9 mouse cellular contexts compared by ENCODE assay signal in the genomic region with DNA sequence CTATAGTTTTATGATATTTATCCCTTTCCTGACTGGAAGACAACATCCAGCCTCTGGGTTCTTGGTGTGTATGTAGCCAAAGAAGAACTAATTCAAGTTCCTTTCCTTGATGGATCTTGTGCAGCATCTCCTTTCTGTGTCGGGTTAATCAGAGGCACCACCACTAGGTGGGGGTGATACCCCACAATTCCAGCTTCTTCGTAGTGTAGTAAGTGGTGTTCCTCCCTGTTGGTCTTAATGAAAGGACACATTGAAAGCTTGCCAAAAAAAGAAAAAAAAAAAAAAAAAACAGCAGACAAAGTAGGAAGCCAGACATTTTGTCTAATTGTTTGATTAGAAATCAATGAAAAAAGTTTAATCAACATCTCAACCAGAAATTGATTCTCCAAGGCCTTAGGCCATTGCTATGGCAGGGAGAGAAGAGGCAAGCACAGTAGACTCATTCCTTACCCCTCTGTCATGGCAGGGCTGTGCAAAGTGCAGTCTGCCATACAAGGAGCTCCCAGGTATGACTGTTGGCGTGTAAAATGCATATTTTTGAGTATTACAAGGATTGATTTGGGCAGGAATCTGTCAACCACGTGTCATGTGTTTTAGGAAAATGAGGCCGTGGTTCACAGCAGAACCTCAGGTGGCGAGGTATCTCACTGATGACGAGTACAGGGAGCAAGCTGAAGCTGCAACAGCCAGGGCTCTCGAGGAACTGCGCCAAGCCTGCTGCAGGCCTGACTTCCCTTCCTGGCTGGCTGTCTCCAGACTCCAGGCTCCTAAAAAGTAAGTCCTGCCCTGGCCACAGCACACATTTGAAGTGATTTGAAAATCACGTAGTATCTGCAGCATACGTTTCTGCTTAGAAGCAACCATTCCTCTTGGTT. TPM values are rescaled to one million over a fixed set of nuclear protein-coding genes. Genes with fewer than 3 reads are reported as not detected.
DNase-seq lines count a peak whose midpoint lies in the region; ATAC-seq and TF ChIP-seq lines count a peak whose summit lies in the region.
"Had no signal": no experiment of that assay in that cellular context is flagged by ENCODE, and none has a peak within 500 bp of the region (broad histone marks: within the 10 kb centered on the region; RNA-seq: fewer than 3 reads in every experiment).

No protein-coding gene starts in this region.

- H3K36me3 ChIP-seq in embryonic facial prominence, embryonic 13.5 days: peaks cover 24% of the 10 kb centered on the region
- H3K36me3 ChIP-seq in heart, postnatal 0 days (replicated peaks; ENCODE audit: control insufficient read depth, insufficient read depth, low read length): peaks cover 29% of the 10 kb centered on the region
- peaks cover 29% of the 10 kb centered on the region for H3K36me3 ChIP-seq in neural tube, embryonic 15.5 days

- ATAC-seq in CD4-positive, CD25-positive, alpha-beta regulatory T cell, adult 4 months: peak; percentile 82
- ATAC-seq in embryonic facial prominence, embryonic 13.5 days (ENCODE audit: insufficient number of reproducible peaks, insufficient read depth, low FRiP score, low TSS enrichment, low read depth): no peak
- peak; percentile 78 for ATAC-seq in heart, postnatal 0 days (ENCODE audit: insufficient read depth, low read depth)
- peak; percentile 88; the same call in 1 of the 2 replicates for ATAC-seq in neural tube, embryonic 15.5 days (ENCODE audit: low FRiP score)

- H3K4me3 ChIP-seq in embryonic facial prominence, embryonic 13.5 days: no peak overlapping the region
- H3K4me3 ChIP-seq in heart, postnatal 0 days (ENCODE audit: low read depth, low read length): no peak overlapping the region
- no peak overlapping the region for H3K4me3 ChIP-seq in neural tube, embryonic 15.5 days (replicated peaks)
- H3K4me3 ChIP-seq: embryonic facial prominence, embryonic 12.5 days had no signal

- H3K4me1 ChIP-seq in embryonic facial prominence, embryonic 13.5 days: peaks cover 5% of the 10 kb centered on the region
- peaks cover 3% of the 10 kb centered on the region; the same call in 1 of the 2 replicates for H3K4me1 ChIP-seq in heart, postnatal 0 days (ENCODE audit: control insufficient read depth, insufficient read depth)
- H3K4me1 ChIP-seq in neural tube, embryonic 15.5 days: no peaks in the 10 kb centered on the region

- peak; percentile 84 for TF ChIP-seq CTCF in heart, postnatal 0 days (IDR thresholded peaks at IDR 0.05; ENCODE audit: low read depth)

- WGBS in embryonic facial prominence, embryonic 13.5 days: 77% methylated on average over 11 of the region's 11 CpGs
- WGBS in heart, postnatal 0 days: 68% methylated on average over 11 of the region's 11 CpGs
- WGBS in large intestine, adult 2 months: 74% methylated on average over 11 of the region's 11 CpGs
- 80% methylated on average over 11 of the region's 11 CpGs for WGBS in neural tube, embryonic 15.5 days

- no peak overlapping the region for H3K9ac ChIP-seq in embryonic facial prominence, embryonic 13.5 days
- no peak overlapping the region for H3K9ac ChIP-seq in heart, postnatal 0 days (replicated peaks; ENCODE audit: low read depth, low read length)
- no peak overlapping the region for H3K9ac ChIP-seq in neural tube, embryonic 15.5 days (replicated peaks)
- H3K9ac ChIP-seq: embryonic facial prominence, embryonic 12.5 days had no signal

- H3K9me3 ChIP-seq in embryonic facial prominence, embryonic 13.5 days: no peaks in the 10 kb centered on the region
- H3K9me3 ChIP-seq in heart, postnatal 0 days (replicated peaks; ENCODE audit: control insufficient read depth, low read length): no peaks in the 10 kb centered on the region
- H3K9me3 ChIP-seq in neural tube, embryonic 15.5 days (replicated peaks): no peaks in the 10 kb centered on the region
- H3K9me3 ChIP-seq: embryonic facial prominence, embryonic 12.5 days had no signal

- no peak overlapping the region for H3K4me2 ChIP-seq in embryonic facial prominence, embryonic 13.5 days
- no peak overlapping the region for H3K4me2 ChIP-seq in heart, postnatal 0 days (ENCODE audit: low read depth, low read length)
- no peak overlapping the region for H3K4me2 ChIP-seq in neural tube, embryonic 15.5 days
- H3K4me2 ChIP-seq: embryonic facial prominence, embryonic 12.5 days had no signal

- peak; percentile 80 for DNase-seq in adrenal gland, postnatal 14 days
- peak; percentile 75 for DNase-seq in heart, postnatal 0 days (ENCODE audit: low spot score)
- peak; percentile 38 for DNase-seq in large intestine, adult 2 months (ENCODE audit: low read depth, low spot score)
- DNase-seq in lung, adult 18-20 months: peak; percentile 74 to 76
- DNase-seq in thymus, postnatal 10 days (ENCODE audit: low spot score in 2 of 2): peak; percentile 56 to 75

- no peaks in the 10 kb centered on the region for H3K27me3 ChIP-seq in embryonic facial prominence, embryonic 13.5 days
- H3K27me3 ChIP-seq in heart, postnatal 0 days (ENCODE audit: control insufficient read depth, insufficient read depth, low read length): no peaks in the 10 kb centered on the region
- no peaks in the 10 kb centered on the region for H3K27me3 ChIP-seq in neural tube, embryonic 15.5 days (replicated peaks)
- H3K27me3 ChIP-seq: embryonic facial prominence, embryonic 12.5 days had no signal

- no peak for TF ChIP-seq EP300 in heart, postnatal 0 days (IDR thresholded peaks at IDR 0.05; ENCODE audit: low read depth)

- H3K27ac ChIP-seq in embryonic facial prominence, embryonic 13.5 days: 0 out of 2 replicates have a peak overlapping the region, but pooled peaks have one; percentile 22
- no peak overlapping the region for H3K27ac ChIP-seq in heart, postnatal 0 days (ENCODE audit: low read depth)
- no peak overlapping the region for H3K27ac ChIP-seq in neural tube, embryonic 15.5 days (replicated peaks)
- H3K27ac ChIP-seq: embryonic facial prominence, embryonic 12.5 days had no signal

RNA-seq across cellular contexts. Expression of gene Nemp2, which starts 17.9 kb away (rescaled TPM):
- 10 to 100 TPM; 28.7 to 37.3 TPM for polyA plus RNA-seq in CD4-positive, CD25-positive, alpha-beta regulatory T cell, adult 4 months (2017; shearing (Covaris generic))
- 3.2 and 5.4 TPM in 2 replicates for total RNA-seq in adrenal gland, postnatal 14 days (2021)
- 10.2 and 11.3 TPM in 2 replicates for polyA plus RNA-seq in embryonic facial prominence, embryonic 13.5 days (2015; fragmentation: Nextera tagmentation; extraction: Ambion mirVana)
- total RNA-seq in heart, postnatal 0 days (2014; rRNA removed; ENCODE audit: low replicate concordance): 3.6 and 6.6 TPM in 2 replicates
- polyA plus RNA-seq in heart, postnatal 0 days (2015; fragmentation: Nextera tagmentation; extraction: Ambion mirVana): 1.7 and 2.1 TPM in 2 replicates
- 4.7 and 5.3 TPM in 2 replicates for polyA plus RNA-seq in large intestine, adult 2 months (2012; rRNA removed)
- polyA plus RNA-seq in neural tube, embryonic 15.5 days (2015; fragmentation: Nextera tagmentation; extraction: Ambion mirVana): 3.8 and 5.8 TPM in 2 replicates
